Mouse (Mus musculus) midbrain, embryonic 16.5 days (tissue): ENCODE data around the gene Speer4f2. TPM values are rescaled to one million over a fixed set of nuclear protein-coding genes. Genes with fewer than 3 reads are reported as not detected.
"Not testable (repeated sequence)": the region's sequence is repeated elsewhere in the genome, so short reads cannot be mapped to it uniquely, and the experiment has no call there.

ENCODE experiments used
- ATAC-seq: fragments of 200-750 bp; cut with Nextera tagmentation; 2 replicates; pipeline ENCODE4 v1.8.0; 2017; ENCODE audit warnings: moderate TSS enrichment
- H3K27ac ChIP-seq: fragments of 300-500 bp; sonication (generic); 2 replicates; pipeline ENCODE4 v1.5.1; 2014; ENCODE audit warnings: mild to moderate bottlenecking, low read length, mixed read lengths
- H3K27me3 ChIP-seq: fragments of 300-500 bp; sonication (generic); 2 replicates; pipeline ENCODE4 v1.6.1; 2014; ENCODE audit warnings: low read depth, low read length, mixed read lengths; ENCODE audit not compliant: control insufficient read depth, insufficient read depth
- H3K36me3 ChIP-seq: fragments of 300-500 bp; sonication (generic); 2 replicates; pipeline ENCODE4 v1.6.1; 2014; ENCODE audit warnings: mild to moderate bottlenecking, low read length, moderate library complexity, mixed read lengths; ENCODE audit not compliant: control insufficient read depth, insufficient read depth
- H3K4me1 ChIP-seq: fragments of 300-500 bp; sonication (generic); 2 replicates; pipeline ENCODE4 v1.6.1; 2014; ENCODE audit warnings: mild to moderate bottlenecking, low read length, mixed read lengths; ENCODE audit not compliant: control insufficient read depth, insufficient read depth
- H3K4me2 ChIP-seq: fragments of 300-500 bp; sonication (generic); 2 replicates; pipeline ENCODE4 v1.6.1; 2014; ENCODE audit warnings: mild to moderate bottlenecking, low read length, mixed read lengths
- H3K4me3 ChIP-seq: fragments of 300-500 bp; sonication (generic); 2 replicates; pipeline ENCODE4 v1.5.1; 2014; ENCODE audit warnings: low read depth, mild to moderate bottlenecking, low read length, moderate library complexity, mixed read lengths
- H3K9ac ChIP-seq: fragments of 300-500 bp; sonication (generic); 2 replicates; pipeline ENCODE4 v1.6.1; 2014; ENCODE audit warnings: low read depth, low read length, mixed read lengths
- H3K9me3 ChIP-seq: fragments of 300-500 bp; sonication (generic); replicated peaks from 2 replicates; pipeline ENCODE4 v1.6.1; 2014; ENCODE audit warnings: mild to moderate bottlenecking, low read length, mixed read lengths; ENCODE audit not compliant: control insufficient read depth, poor library complexity, severe bottlenecking
- WGBS: fragments of 180-500 bp; shearing (Covaris S2); extraction: QIAGEN DNeasy Blood & Tissue Kit; methylation state at CpG from one replicate; pipeline ENCODE4 v1.1.7; 2014; 5-methylcytosine and 5-hydroxymethylcytosine counted together
- polyA plus RNA-seq: library from polyadenylated mRNA; unstranded; fragments of >200 nt; fragmentation: Nextera tagmentation; extraction: Ambion mirVana; gene quantifications from 2 replicates; pipeline ENCODE4 v1.2.1, GENCODE M21; 2015

Speer4f2 gene
- polyA plus RNA-seq, result not detected in 2 replicates

DNA sequence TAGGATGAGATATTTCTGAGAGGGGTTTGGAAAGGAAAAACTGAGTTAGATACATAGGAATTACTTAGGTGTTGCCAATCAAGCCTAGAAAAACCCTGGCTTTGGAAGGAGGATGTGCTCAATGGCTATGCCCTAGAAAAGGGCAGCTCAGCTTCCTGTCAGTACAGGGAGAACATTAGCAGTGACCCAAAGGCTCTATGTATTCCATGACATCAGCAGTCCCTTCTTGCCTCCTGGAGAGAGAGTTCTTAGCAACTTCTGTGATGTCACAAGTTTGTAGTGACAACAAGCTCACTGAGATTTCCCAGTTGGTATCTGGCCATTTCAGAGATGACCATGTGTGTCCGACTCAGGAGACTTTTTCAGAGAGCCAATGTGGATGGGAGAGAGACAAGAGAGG lies at the start of gene Speer4f2:
Speer4f2 (plus strand) TSS at position 301 of the 400 bp plus-strand sequence.
- H3K4me2 ChIP-seq, H3K4me3 ChIP-seq, H3K36me3 ChIP-seq, H3K9ac ChIP-seq, H3K9me3 ChIP-seq, H3K27ac ChIP-seq, ATAC-seq, H3K4me1 ChIP-seq, H3K27me3 ChIP-seq: not testable (repeated sequence)
- 95% methylated on average over 1 of the region's 1 CpGs for WGBS

DNA sequence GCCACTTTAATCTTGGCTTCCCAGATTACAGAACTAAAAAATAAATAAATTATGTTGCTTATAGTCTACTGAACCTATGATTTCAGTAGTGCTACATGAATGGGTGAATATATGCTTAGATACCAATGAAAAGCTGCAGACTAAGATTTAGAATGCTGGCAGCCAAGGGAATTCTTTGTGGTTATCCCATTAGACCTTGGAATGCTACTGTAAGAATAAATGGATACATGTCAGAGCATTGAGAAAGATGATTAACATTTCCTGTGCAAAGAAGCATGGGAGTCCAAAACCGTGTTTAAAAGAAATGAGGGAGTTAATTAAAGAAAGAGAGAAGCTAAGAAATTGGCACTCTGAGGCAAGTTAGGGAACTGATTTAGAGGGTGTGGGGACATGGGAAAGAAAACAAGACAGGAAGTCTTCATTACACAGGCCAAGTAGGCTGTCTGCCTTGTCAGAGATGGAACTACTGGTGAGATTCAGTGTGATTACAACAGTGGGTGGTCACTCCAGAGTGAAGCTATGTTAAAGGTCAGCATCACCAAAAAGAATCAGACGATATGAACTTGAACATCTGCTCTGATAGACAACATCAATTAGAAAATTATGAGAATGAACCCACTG lies 43.9 kb upstream of the Speer4f2 start:
- H3K27ac ChIP-seq, result no peak overlapping the region
- H3K27me3 ChIP-seq, result no peaks in the 10 kb centered on the region
- no peaks in the 10 kb centered on the region for H3K36me3 ChIP-seq
- H3K9ac ChIP-seq, result no peak overlapping the region
- H3K4me1 ChIP-seq, result no peaks in the 10 kb centered on the region
- no peak overlapping the region for H3K4me2 ChIP-seq
- no peak for ATAC-seq
- H3K9me3 ChIP-seq, result no peaks in the 10 kb centered on the region
- no peak overlapping the region for H3K4me3 ChIP-seq
- whole genome bisulfite sequencing, result 76% methylated on average over 2 of the region's 2 CpGs

DNA sequence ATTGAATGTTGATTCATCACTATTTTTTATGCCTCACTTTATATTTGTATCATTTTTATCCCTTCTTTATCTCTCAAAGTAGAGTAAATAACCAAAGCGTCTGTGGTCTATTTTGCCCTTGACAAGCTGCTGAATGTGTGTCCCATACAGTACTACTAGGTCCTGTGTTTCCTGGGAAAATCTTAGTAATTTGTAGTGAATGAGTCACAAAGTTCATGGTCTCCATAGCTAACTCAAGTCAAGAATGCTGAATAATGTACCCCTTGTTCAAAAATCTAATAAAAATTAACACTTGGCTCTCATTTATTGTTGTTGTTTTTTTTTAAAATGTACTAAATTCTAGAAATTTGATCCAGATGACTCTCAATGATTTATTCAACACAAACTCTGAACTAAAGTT lies 38.1 kb upstream of the Speer4f2 start:
- no peaks in the 10 kb centered on the region for H3K27me3 ChIP-seq
- H3K4me2 ChIP-seq, result no peak overlapping the region
- no peak overlapping the region for H3K4me3 ChIP-seq
- WGBS, result 100% methylated on average over 1 of the region's 1 CpGs
- ATAC-seq, result no peak
- H3K9me3 ChIP-seq, result no peaks in the 10 kb centered on the region
- no peak overlapping the region for H3K27ac ChIP-seq
- H3K36me3 ChIP-seq, result no peaks in the 10 kb centered on the region
- H3K9ac ChIP-seq, result no peak overlapping the region
- H3K4me1 ChIP-seq, result no peaks in the 10 kb centered on the region

DNA sequence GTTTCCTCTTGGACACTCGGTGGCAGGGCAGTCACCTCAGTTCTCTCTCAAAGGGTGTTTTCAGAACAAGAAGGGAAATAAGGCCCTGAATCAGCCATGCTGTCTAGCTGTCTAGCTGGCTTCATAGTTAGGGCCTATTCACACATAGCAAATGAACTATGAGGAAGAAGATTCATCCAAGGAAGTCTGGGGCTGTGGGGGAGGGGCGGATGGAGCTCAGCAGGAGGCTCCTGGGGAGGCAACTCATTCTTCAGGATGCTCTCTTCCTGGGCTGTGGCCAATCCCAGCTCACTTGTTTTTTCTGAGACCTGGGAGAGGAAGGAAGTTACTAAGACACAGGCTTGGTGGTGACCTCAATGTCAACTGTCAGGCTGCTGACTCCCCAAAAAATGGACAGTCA lies 27.2 kb upstream of the Speer4f2 start:
- H3K4me3 ChIP-seq, H3K27ac ChIP-seq, H3K9me3 ChIP-seq, ATAC-seq, H3K9ac ChIP-seq, H3K36me3 ChIP-seq, H3K4me2 ChIP-seq, H3K4me1 ChIP-seq, H3K27me3 ChIP-seq: not testable (repeated sequence)
- whole genome bisulfite sequencing, result 78% methylated on average over 2 of the region's 2 CpGs

GRCm38 (mm10) chr5:17359394-17359999 lies 13.5 kb upstream of the Speer4f2 start:
- ATAC-seq, result no peak
- Histone ChIP-seq H3K4me2 (no peak overlapping the region), H3K4me1 (no peaks in the 10 kb centered on the region), H3K9ac (no peak overlapping the region), H3K9me3 (no peaks in the 10 kb centered on the region), H3K36me3 (no peaks in the 10 kb centered on the region), H3K4me3 (no peak overlapping the region), H3K27ac (no peak overlapping the region), H3K27me3 (no peaks in the 10 kb centered on the region)

DNA sequence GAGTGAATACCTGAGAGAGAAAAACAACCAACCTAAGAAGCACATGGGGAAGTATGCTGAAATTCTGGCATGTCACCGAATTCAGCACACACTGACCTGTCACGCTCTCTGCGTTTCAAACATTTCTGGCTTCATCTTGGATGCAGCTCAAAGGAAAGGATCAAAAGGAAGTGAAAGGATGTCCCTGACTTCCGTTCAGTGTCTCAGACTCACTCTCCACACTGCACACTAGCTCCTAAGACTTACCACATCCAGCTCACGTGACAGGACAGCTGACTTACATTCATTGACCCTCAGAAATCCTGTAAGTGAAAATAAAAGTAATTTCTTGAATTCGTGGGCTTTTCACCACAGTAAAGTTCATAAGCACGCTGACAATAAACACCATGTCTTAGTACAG lies 16.9 kb downstream of the Speer4f2 start:
- Histone ChIP-seq H3K27ac (no peak overlapping the region), H3K4me2 (no peak overlapping the region), H3K36me3 (no peaks in the 10 kb centered on the region), H3K27me3 (no peaks in the 10 kb centered on the region), H3K9ac (no peak overlapping the region), H3K4me3 (no peak overlapping the region), H3K9me3 (no peaks in the 10 kb centered on the region), H3K4me1 (no peaks in the 10 kb centered on the region)
- 64% methylated on average over 7 of the region's 7 CpGs for WGBS
- ATAC-seq, result no peak

GRCm38 (mm10) chr5:17391207-17391606 lies 18.2 kb downstream of the Speer4f2 start:
- Histone ChIP-seq H3K27me3 (no peaks in the 10 kb centered on the region), H3K27ac (no peak overlapping the region), H3K4me1 (no peaks in the 10 kb centered on the region), H3K4me2 (no peak overlapping the region), H3K4me3 (no peak overlapping the region), H3K36me3 (no peaks in the 10 kb centered on the region), H3K9ac (no peak overlapping the region), H3K9me3 (no peaks in the 10 kb centered on the region)
- no peak for ATAC-seq
- WGBS, result 88% methylated on average over 1 of the region's 1 CpGs

DNA sequence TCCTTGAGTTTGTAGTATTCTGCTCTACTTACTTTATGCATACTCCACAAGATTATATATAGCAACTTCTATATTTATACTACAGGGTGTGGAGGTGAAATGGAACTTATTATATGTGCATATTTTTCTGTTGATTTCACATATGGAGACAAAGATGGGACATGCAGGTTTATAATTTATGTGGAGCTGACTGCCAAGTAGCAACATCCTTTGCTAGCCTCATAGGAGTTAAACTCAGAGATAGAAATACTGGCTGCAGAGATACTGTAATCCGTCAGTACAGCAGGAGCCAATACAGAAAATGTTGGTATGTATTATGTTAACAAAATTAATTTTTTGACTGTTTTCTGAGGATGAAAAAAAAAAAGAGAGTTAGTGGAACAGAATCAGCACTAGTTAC lies 27.6 kb downstream of the Speer4f2 start:
- Histone ChIP-seq H3K4me1 (no peaks in the 10 kb centered on the region), H3K4me3 (no peak overlapping the region), H3K27me3 (no peaks in the 10 kb centered on the region), H3K9ac (no peak overlapping the region), H3K36me3 (no peaks in the 10 kb centered on the region), H3K9me3 (no peaks in the 10 kb centered on the region), H3K4me2 (no peak overlapping the region), H3K27ac (no peak overlapping the region)
- no peak for ATAC-seq
- 88% methylated on average over 1 of the region's 1 CpGs for WGBS

DNA sequence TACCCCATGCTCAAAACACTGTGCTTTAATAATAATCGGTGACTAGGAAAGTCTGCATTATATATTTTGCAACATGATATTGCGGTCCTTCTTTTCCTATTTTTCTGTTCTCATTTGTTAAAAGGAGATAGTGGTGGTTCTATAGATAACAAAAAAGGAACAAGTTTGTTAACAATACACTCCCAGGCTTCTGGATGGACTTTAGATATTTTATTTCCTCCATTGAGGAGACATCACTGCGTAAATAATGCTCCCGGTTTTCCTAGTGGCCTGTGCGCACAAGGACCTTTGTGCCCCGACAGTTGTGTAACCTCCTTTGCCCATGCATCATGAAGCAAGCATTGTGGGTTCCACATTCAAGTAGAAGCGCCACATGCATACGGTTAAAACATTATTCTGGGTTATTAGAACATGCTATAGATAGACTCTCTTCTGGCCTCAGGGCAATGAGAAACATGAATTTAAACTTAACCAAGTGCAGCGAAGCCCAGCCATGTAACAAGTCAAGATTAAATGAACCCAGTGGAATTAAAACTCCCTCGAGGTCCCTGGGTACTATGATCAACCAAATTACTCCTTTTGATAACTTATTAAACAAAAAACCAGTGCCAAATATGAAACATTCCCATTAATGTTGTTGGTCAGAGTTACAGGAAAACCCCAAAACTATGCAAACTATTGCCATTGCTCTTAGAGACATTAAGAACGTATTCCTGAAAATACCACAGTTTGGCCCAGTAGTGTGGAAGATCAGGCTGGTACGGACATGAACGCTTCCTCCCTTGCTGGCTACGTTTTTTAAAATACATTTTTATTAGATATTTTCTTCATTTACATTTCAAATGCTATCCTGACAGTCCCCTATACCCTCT lies 28.5 kb downstream of the Speer4f2 start:
- 89% methylated on average over 14 of the region's 14 CpGs for WGBS

More for the DNA sequence above, 28.5 kb downstream of the Speer4f2 start:
- Histone ChIP-seq H3K4me3 (no peak overlapping the region), H3K27ac (no peak overlapping the region), H3K27me3 (no peaks in the 10 kb centered on the region), H3K9ac (no peak overlapping the region), H3K4me1 (no peaks in the 10 kb centered on the region), H3K36me3 (no peaks in the 10 kb centered on the region), H3K9me3 (no peaks in the 10 kb centered on the region), H3K4me2 (no peak overlapping the region)
- no peak for ATAC-seq
